1 mouse cellular context compared by ENCODE assay signal in the genomic region with DNA sequence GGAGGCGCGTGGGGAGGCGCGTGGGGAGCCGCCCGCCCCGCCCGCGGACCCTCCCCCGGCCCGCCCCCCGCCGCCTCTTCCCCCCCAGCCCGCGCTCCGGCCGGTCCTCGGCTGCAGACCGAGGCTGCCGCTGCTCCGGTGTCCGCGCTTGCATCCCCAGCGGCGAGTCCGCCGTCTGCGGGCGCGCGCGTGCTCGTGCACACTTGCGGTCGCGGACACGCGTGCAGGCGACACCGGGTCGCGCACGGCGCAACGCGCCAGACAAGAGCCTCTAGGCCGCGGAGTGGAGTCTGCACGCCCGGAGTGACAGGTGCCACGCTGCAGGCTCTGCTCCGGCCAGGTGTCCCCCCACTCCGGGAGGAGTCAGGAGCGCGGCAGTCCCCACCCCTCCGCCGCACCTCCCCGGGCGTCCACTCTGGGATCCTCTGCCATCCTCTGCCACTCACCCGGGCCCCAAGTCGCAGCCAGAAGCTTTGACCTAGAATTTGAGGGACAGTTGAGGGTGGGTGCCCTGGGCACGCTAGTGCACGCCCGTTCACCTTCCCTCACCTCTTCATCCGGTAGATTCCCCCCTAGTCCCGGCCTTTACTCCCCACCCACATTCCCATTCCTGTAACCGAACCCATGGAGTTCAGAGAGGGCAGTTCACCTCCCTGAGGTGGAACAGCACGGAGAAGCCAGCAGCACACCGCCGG.
A peak's percentile ranks its signal among the peaks of the same experiment; 100 is the strongest.
TF ChIP-seq lines count a peak whose summit lies in the region.

No protein-coding gene starts in this region.

TF ChIP-seq in CH12.LX, 34 proteins besides CTCF, POLR2A, EP300 and RAD21:
- peak; percentile 48; the same call in 1 of the 2 replicates for TF ChIP-seq BHLHE40 (IDR thresholded peaks at IDR 0.05; ENCODE audit: low read depth, low read length)
- no peak for TF ChIP-seq ZMIZ1 (IDR thresholded peaks at IDR 0.05; ENCODE audit: low read depth, low read length)
- TF ChIP-seq TBP (conservative IDR thresholded peaks at IDR 0.05; ENCODE audit: low read depth, low read length) = no peak
